Mouse (Mus musculus): Measurements from ENCODE around the gene Rbm42.

DNA sequence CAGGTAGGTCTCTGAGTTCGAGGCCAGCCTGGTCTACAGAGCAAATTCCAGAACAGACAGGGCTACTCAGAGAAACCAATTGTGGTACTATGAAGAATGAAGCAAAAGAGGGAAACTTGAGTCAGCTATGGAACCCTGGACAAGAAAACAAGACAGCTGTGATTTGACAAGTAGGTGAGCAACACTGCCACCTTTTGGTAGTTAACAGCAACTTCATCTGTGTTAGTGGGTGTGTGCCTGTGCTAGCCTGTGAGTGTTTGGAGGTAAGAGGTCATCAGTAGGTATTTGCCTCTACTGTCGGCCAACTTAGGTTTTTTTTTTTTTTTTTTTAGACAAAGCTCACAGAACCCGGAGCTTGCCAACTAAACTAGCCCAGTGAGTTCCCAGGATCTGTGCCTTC, 19.1 kb upstream of the Rbm42 start:
- TF ChIP-seq CTCF (IDR thresholded peaks at IDR 0.05; ENCODE audit: extremely low read depth, insufficient read depth, low read length) = peak; percentile 13; the same call in 1 of the 2 replicates
- no peak for TF ChIP-seq POLR2A (IDR thresholded peaks at IDR 0.05; ENCODE audit: extremely low read depth, insufficient read depth, low read length)
